26 mouse cellular contexts compared by ENCODE assay signal in the genomic region with DNA sequence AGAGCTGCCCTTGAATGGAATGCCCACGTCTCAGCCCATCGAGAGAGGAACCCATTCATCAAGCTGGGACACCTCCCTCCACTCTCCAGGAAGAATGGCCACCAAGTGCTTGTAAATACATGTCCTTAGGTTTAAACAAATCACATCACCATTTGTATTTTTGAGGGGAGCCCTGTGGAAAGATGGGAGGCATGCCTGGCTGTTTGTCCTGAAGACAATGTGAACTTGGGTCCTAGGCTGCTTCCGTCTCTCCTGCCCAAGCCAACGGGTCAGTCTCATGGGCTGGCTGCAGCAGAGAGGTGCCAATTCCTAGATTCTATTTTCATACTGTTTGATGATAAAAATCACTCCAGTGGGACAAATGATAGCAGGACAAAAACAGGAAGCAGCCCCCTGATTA.
DNase-seq lines count a peak whose midpoint lies in the region; ATAC-seq and TF ChIP-seq lines count a peak whose summit lies in the region.
"Had no signal": no experiment of that assay in that cellular context is flagged by ENCODE, and none has a peak within 500 bp of the region (broad histone marks: within the 10 kb centered on the region; RNA-seq: fewer than 3 reads in every experiment).

No protein-coding gene starts in this region.

- no peak overlapping the region for H3K9ac ChIP-seq in lung, postnatal 0 days (replicated peaks; ENCODE audit: low read depth)
- H3K9ac ChIP-seq: embryonic facial prominence, embryonic 13.5 days; forebrain, embryonic 12.5 days; forebrain, embryonic 15.5 days; hindbrain, embryonic 13.5 days had no signal

- H3K4me3 ChIP-seq in lung, adult 2 months (replicated peaks; ENCODE audit: extremely low read depth, low read depth, low read length): no peak overlapping the region
- no peak overlapping the region for H3K4me3 ChIP-seq in lung, postnatal 0 days (ENCODE audit: low read depth, low read length)
- H3K4me3 ChIP-seq: embryonic facial prominence, embryonic 10.5 days; embryonic facial prominence, embryonic 13.5 days; erythroblast, embryonic 14.5 days; forebrain, embryonic 12.5 days; forebrain, embryonic 15.5 days; hindbrain, embryonic 10.5 days; hindbrain, embryonic 13.5 days had no signal

- 40% methylated on average over 4 of the region's 4 CpGs for WGBS in lung, adult 2 months
- 38% methylated on average over 4 of the region's 4 CpGs for WGBS in lung, postnatal 0 days

- H3K9me3 ChIP-seq in lung, postnatal 0 days (ENCODE audit: low read length): no peaks in the 10 kb centered on the region
- H3K9me3 ChIP-seq: embryonic facial prominence, embryonic 10.5 days; embryonic facial prominence, embryonic 13.5 days; forebrain, embryonic 12.5 days; forebrain, embryonic 15.5 days; hindbrain, embryonic 10.5 days; hindbrain, embryonic 13.5 days had no signal

- peak; percentile 80 for ATAC-seq in lung, postnatal 0 days
- ATAC-seq in megakaryocyte, adult 5-6 weeks (ENCODE audit: poor library complexity, severe bottlenecking): no peak
- ATAC-seq: activated CD4-positive, CD25-positive, alpha-beta regulatory T cell, adult 4 months; forebrain, embryonic 15.5 days had no signal

- no peak for TF ChIP-seq POLR2A in lung, adult 2 months (IDR thresholded peaks at IDR 0.05; ENCODE audit: borderline replicate concordance, extremely low read depth, low read depth, low read length)

- peak; percentile 98 for TF ChIP-seq EP300 in lung, postnatal 0 days (IDR thresholded peaks at IDR 0.05)

- TF ChIP-seq CTCF in lung, adult 2 months (IDR thresholded peaks at IDR 0.05; ENCODE audit: insufficient read depth, low read length): no peak
- TF ChIP-seq CTCF in lung, postnatal 0 days (IDR thresholded peaks at IDR 0.05): no peak; the same call in 1 of the 2 replicates

- H3K4me2 ChIP-seq in lung, postnatal 0 days (replicated peaks; ENCODE audit: low read depth, low read length): no peak overlapping the region
- H3K4me2 ChIP-seq: embryonic facial prominence, embryonic 13.5 days; forebrain, embryonic 12.5 days; forebrain, embryonic 15.5 days; heart, embryonic 11.5 days; hindbrain, embryonic 13.5 days had no signal

- H3K27ac ChIP-seq in lung, postnatal 0 days (ENCODE audit: low read length): no peak overlapping the region
- H3K27ac ChIP-seq: embryonic facial prominence, embryonic 10.5 days; embryonic facial prominence, embryonic 13.5 days; forebrain, embryonic 12.5 days; forebrain, embryonic 15.5 days; hindbrain, embryonic 10.5 days; hindbrain, embryonic 13.5 days had no signal

- no peaks in the 10 kb centered on the region for H3K27me3 ChIP-seq in lung, postnatal 0 days (replicated peaks; ENCODE audit: insufficient read depth, low read length)
- H3K27me3 ChIP-seq: forebrain, embryonic 12.5 days; forebrain, embryonic 15.5 days; hindbrain, embryonic 13.5 days had no signal

- DNase-seq in lung, adult 18-20 months: peak; percentile 71 to 77
- no peak for DNase-seq in lung, adult 2 months
- peak; percentile 58 for DNase-seq in lung, postnatal 0 days (ENCODE audit: low spot score)
- peak; percentile 83 for DNase-seq in lung, postnatal 25 days (ENCODE audit: low spot score)
- DNase-seq in kidney, adult 18-20 months: no peak
- DNase-seq in yolk sac, embryonic 10.5 days (ENCODE audit: low spot score): no peak
- DNase-seq: adrenal gland, adult 8-10 months; adrenal gland, postnatal 25 days; cerebellum, adult 11-12 months; cerebellum, adult 8-10 months; cerebellum, postnatal 10 days; cerebellum, postnatal 36 days; embryo, embryonic 11 days; gastrocnemius, postnatal 10 days; gastrocnemius, postnatal 36 days; heart, postnatal 36 days had no signal

- peaks cover 5% of the 10 kb centered on the region; the same call in 1 of the 2 replicates for H3K4me1 ChIP-seq in lung, adult 2 months (ENCODE audit: control insufficient read depth, insufficient read depth, low read length)
- H3K4me1 ChIP-seq in lung, postnatal 0 days (ENCODE audit: insufficient read depth, low read depth, low read length): peaks cover 5% of the 10 kb centered on the region; the same call in 1 of the 2 replicates
- H3K4me1 ChIP-seq: forebrain, embryonic 12.5 days; forebrain, embryonic 15.5 days; hindbrain, embryonic 13.5 days had no signal

- H3K36me3 ChIP-seq in lung, postnatal 0 days (ENCODE audit: insufficient read depth, low read length): no peaks in the 10 kb centered on the region
- H3K36me3 ChIP-seq: embryonic facial prominence, embryonic 10.5 days; embryonic facial prominence, embryonic 13.5 days; forebrain, embryonic 12.5 days; forebrain, embryonic 15.5 days; hindbrain, embryonic 10.5 days; hindbrain, embryonic 13.5 days had no signal

Comparison
In these comparisons a context has a peak if more than half of its experiments do, and no peak if none do; other contexts are left out.
1. DNase-seq: peak in lung, adult 18-20 months (2 of 2), lung, postnatal 0 days (single experiment) and lung, postnatal 25 days (single experiment); none in lung, adult 2 months (single experiment), kidney, adult 18-20 months (single experiment) and yolk sac, embryonic 10.5 days (single experiment).